8 mouse cellular contexts compared by ENCODE assay signal in the genomic region with DNA sequence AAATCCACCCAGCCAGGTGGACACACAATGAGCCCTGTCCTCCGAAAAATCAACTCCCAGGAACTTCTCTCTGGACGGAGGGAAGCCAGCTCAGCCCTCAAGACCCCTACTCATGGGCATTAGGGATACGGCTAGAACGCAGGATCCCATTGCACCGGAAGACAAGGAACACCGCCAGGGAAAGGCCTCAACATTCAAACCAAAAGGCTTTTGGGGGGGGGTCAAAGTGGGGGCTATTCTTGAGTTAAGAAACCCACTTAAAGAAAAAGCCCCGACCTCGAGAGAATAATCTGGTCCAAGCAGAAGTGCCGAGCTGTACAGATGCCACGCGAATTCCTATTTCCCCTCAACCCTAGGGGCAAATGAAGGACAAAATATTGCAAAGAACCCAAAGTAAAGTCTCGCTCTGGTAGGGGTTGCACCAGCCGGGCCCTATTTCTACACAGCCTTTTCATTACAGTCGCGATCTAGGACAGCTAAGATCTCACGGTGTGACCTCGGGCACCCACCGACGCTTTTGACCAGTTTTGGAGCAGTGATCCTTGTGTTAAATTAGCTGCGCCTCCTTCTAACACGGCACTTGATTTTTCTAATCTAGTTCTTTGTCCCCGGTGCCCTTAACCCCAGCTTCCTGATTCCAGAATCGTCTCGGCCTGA. TPM values are rescaled to one million over a fixed set of nuclear protein-coding genes. Genes with fewer than 3 reads are reported as not detected.
DNase-seq lines count a peak whose midpoint lies in the region; ATAC-seq lines count a peak whose summit lies in the region.

No protein-coding gene starts in this region.

- peak overlapping the region; percentile 68 for H3K9ac ChIP-seq in heart, embryonic 14.5 days (ENCODE audit: low read length)
- H3K9ac ChIP-seq in embryonic facial prominence, embryonic 13.5 days: peak overlapping the region; percentile 67; the same call in 1 of the 2 replicates
- peak overlapping the region; percentile 64 for H3K9ac ChIP-seq in hindbrain, embryonic 16.5 days (ENCODE audit: low read depth, low read length)
- peak overlapping the region; percentile 63 for H3K9ac ChIP-seq in midbrain, embryonic 16.5 days (ENCODE audit: low read depth, low read length)

- no peaks in the 10 kb centered on the region for H3K9me3 ChIP-seq in heart, embryonic 14.5 days (ENCODE audit: control insufficient read depth, low read length)
- H3K9me3 ChIP-seq in embryonic facial prominence, embryonic 13.5 days: no peaks in the 10 kb centered on the region
- H3K9me3 ChIP-seq in hindbrain, embryonic 16.5 days (ENCODE audit: control insufficient read depth, low read length): no peaks in the 10 kb centered on the region
- no peaks in the 10 kb centered on the region for H3K9me3 ChIP-seq in midbrain, embryonic 16.5 days (replicated peaks; ENCODE audit: control insufficient read depth, low read length, poor library complexity, severe bottlenecking)

- peak overlapping the region; percentile 97 for H3K4me2 ChIP-seq in heart, embryonic 14.5 days (ENCODE audit: low read length)
- peak overlapping the region; percentile 95 for H3K4me2 ChIP-seq in embryonic facial prominence, embryonic 13.5 days
- H3K4me2 ChIP-seq in hindbrain, embryonic 16.5 days (ENCODE audit: low read length): peak overlapping the region; percentile 95
- H3K4me2 ChIP-seq in midbrain, embryonic 16.5 days (ENCODE audit: low read length): peak overlapping the region; percentile 93

- no peak for ATAC-seq in heart, embryonic 14.5 days (ENCODE audit: insufficient number of reproducible peaks, insufficient read depth, low FRiP score, low read depth)
- no peak for ATAC-seq in embryonic facial prominence, embryonic 13.5 days (ENCODE audit: insufficient number of reproducible peaks, insufficient read depth, low FRiP score, low TSS enrichment, low read depth)
- ATAC-seq in hindbrain, embryonic 16.5 days: 0 out of 2 replicates have a peak, but pooled peaks have one; percentile 4
- ATAC-seq in midbrain, embryonic 16.5 days: no peak

- peaks cover 76% of the 10 kb centered on the region for H3K27me3 ChIP-seq in heart, embryonic 14.5 days (ENCODE audit: control insufficient read depth, insufficient read depth, low read length)
- peaks cover 99% of the 10 kb centered on the region for H3K27me3 ChIP-seq in embryonic facial prominence, embryonic 13.5 days
- H3K27me3 ChIP-seq in hindbrain, embryonic 16.5 days (replicated peaks; ENCODE audit: control insufficient read depth, insufficient read depth, low read length): peaks cover 38% of the 10 kb centered on the region
- H3K27me3 ChIP-seq in midbrain, embryonic 16.5 days (ENCODE audit: control insufficient read depth, insufficient read depth, low read depth, low read length): peaks cover 39% of the 10 kb centered on the region

- no peak for DNase-seq in heart, adult 8-10 months (ENCODE audit: low spot score)
- no peak for DNase-seq in retina, postnatal 1 day
- DNase-seq in spleen, postnatal 36 days (ENCODE audit: low spot score in 2 of 2): no peak
- DNase-seq in cerebellum, postnatal 25 days: no peak

- H3K36me3 ChIP-seq in heart, embryonic 14.5 days (ENCODE audit: control insufficient read depth, insufficient read depth, low read length): no peaks in the 10 kb centered on the region
- H3K36me3 ChIP-seq in embryonic facial prominence, embryonic 13.5 days: no peaks in the 10 kb centered on the region
- no peaks in the 10 kb centered on the region for H3K36me3 ChIP-seq in hindbrain, embryonic 16.5 days (ENCODE audit: control insufficient read depth, insufficient read depth, low read length)
- no peaks in the 10 kb centered on the region for H3K36me3 ChIP-seq in midbrain, embryonic 16.5 days (ENCODE audit: control insufficient read depth, insufficient read depth, low read length)

- peak overlapping the region; percentile 21 to 76; a peak in 3 of 4 replicates for H3K27ac ChIP-seq in heart, embryonic 14.5 days (replicated peaks in 1 of 2; ENCODE audit: control insufficient read depth in 1 of 2, insufficient read depth in 1 of 2, low read depth in 2 of 2, low read length in 2 of 2)
- no peak overlapping the region for H3K27ac ChIP-seq in embryonic facial prominence, embryonic 13.5 days
- 0 out of 2 replicates have a peak overlapping the region, but pooled peaks have one; percentile 42 for H3K27ac ChIP-seq in hindbrain, embryonic 16.5 days (ENCODE audit: low read depth, low read length)
- H3K27ac ChIP-seq in midbrain, embryonic 16.5 days (ENCODE audit: low read length): no peak overlapping the region

- peak overlapping the region; percentile 54 to 56 for H3K4me3 ChIP-seq in heart, embryonic 14.5 days (ENCODE audit: control insufficient read depth in 1 of 2, insufficient read depth in 1 of 2, low read depth in 1 of 2, low read length in 2 of 2)
- peak overlapping the region; percentile 54 for H3K4me3 ChIP-seq in embryonic facial prominence, embryonic 13.5 days
- H3K4me3 ChIP-seq in hindbrain, embryonic 16.5 days (ENCODE audit: low read length): peak overlapping the region; percentile 50
- H3K4me3 ChIP-seq in midbrain, embryonic 16.5 days (ENCODE audit: low read depth, low read length): peak overlapping the region; percentile 55

- 19% methylated on average over 24 of the region's 24 CpGs for WGBS in heart, embryonic 14.5 days
- 7% methylated on average over 24 of the region's 24 CpGs for WGBS in embryonic facial prominence, embryonic 13.5 days
- WGBS in hindbrain, embryonic 16.5 days: 12% methylated on average over 24 of the region's 24 CpGs
- WGBS in midbrain, embryonic 16.5 days: 9% methylated on average over 24 of the region's 24 CpGs

- peaks cover 5 to 19% of the 10 kb centered on the region in 2 experiments for H3K4me1 ChIP-seq in heart, embryonic 14.5 days (ENCODE audit: control insufficient read depth in 2 of 2, insufficient read depth in 2 of 2, low read length in 2 of 2)
- H3K4me1 ChIP-seq in embryonic facial prominence, embryonic 13.5 days: peaks cover 15% of the 10 kb centered on the region
- H3K4me1 ChIP-seq in hindbrain, embryonic 16.5 days (ENCODE audit: control insufficient read depth, insufficient read depth, low read depth, low read length): peaks cover 17% of the 10 kb centered on the region
- peaks cover 8% of the 10 kb centered on the region for H3K4me1 ChIP-seq in midbrain, embryonic 16.5 days (ENCODE audit: control insufficient read depth, insufficient read depth, low read length)

RNA-seq across cellular contexts. Expression of a gene that starts 1.6 kb away (rescaled TPM):
- polyA plus RNA-seq in heart, embryonic 14.5 days (2014; fragmentation: Nextera tagmentation; extraction: Ambion mirVana): 10.6 and 11.5 TPM in 2 replicates
- 10 to 100 TPM; 62.6 to 88.8 (median 70.8) TPM for total RNA-seq in heart, adult 8-10 months (2022)
- polyA plus RNA-seq in embryonic facial prominence, embryonic 13.5 days (2015; fragmentation: Nextera tagmentation; extraction: Ambion mirVana): 7.1 and 9.4 TPM in 2 replicates
- polyA plus RNA-seq in hindbrain, embryonic 16.5 days (2015; fragmentation: Nextera tagmentation; extraction: Ambion mirVana): 13.3 and 21.7 TPM in 2 replicates
- polyA plus RNA-seq in midbrain, embryonic 16.5 days (2015; fragmentation: Nextera tagmentation; extraction: Ambion mirVana): 15.8 and 16.1 TPM in 2 replicates

RNA-seq across cellular contexts. Expression of a gene that starts 32.9 kb away (rescaled TPM):
- 0.65 and 1.0 TPM in 2 replicates for polyA plus RNA-seq in heart, embryonic 14.5 days (2014; fragmentation: Nextera tagmentation; extraction: Ambion mirVana)
- 1 to 10 TPM in 1 of 4 experiments, under 1 TPM in 3; 0.31 to 1.6 (median 0.70) TPM for total RNA-seq in heart, adult 8-10 months (2022)
- polyA plus RNA-seq in embryonic facial prominence, embryonic 13.5 days (2015; fragmentation: Nextera tagmentation; extraction: Ambion mirVana): 0.67 and 0.79 TPM in 2 replicates
- 0.26 and 0.44 TPM in 2 replicates for polyA plus RNA-seq in hindbrain, embryonic 16.5 days (2015; fragmentation: Nextera tagmentation; extraction: Ambion mirVana)
- polyA plus RNA-seq in midbrain, embryonic 16.5 days (2015; fragmentation: Nextera tagmentation; extraction: Ambion mirVana): 0.21 and 0.24 TPM in 2 replicates

Comparison
In these comparisons a context has a peak if more than half of its experiments do, and no peak if none do; other contexts are left out.
1. H3K27ac ChIP-seq: peak in heart, embryonic 14.5 days (2 of 2) and hindbrain, embryonic 16.5 days (single experiment); none in embryonic facial prominence, embryonic 13.5 days (single experiment) and midbrain, embryonic 16.5 days (single experiment).
2. Peak in every context shown above with its lines, with median percentiles within 50 percentile points of each other: H3K4me2 ChIP-seq, H3K4me3 ChIP-seq and H3K9ac ChIP-seq.